Mouse (Mus musculus) left cerebral cortex, adult 2 months (tissue): Measurements from ENCODE around the gene Cul4a. TPM values are rescaled to one million over a fixed set of nuclear protein-coding genes. Genes with fewer than 3 reads are reported as not detected.

Source experiments
- DNase-seq, 2 experiments: peaks; one replicate each; pipeline ENCODE4 v3.0.0; 2021 to 2022; ENCODE audit warnings: low spot score in 2 of 2, mixed read lengths in 1 of 2; ENCODE audit errors: extremely low spot score in 1 of 2
- H3K27ac ChIP-seq: fragments of 200-600 bp; 2 replicates; pipeline ENCODE4 v1.8.1; 2022
- H3K4me3 ChIP-seq: fragments of 200-600 bp; 2 replicates; pipeline ENCODE4 v1.8.1; 2022
- CTCF ChIP-seq: fragments of 200-600 bp; IDR thresholded peaks from 2 replicates; pipeline ENCODE4 v1.8.1; 2022; ENCODE audit warnings: antibody characterized with exemption, mild to moderate bottlenecking, moderate library complexity
- intact Hi-C: fragments of 180-260 bp; cut with DNase I; formaldehyde crosslinking; loops from one replicate; pipeline ENCODE4 v1.15.1; 2025
- microRNA-seq, 2 experiments: library from miRNA; unstranded; fragments of <30 nt; microRNA quantifications; one replicate each; pipeline ENCODE4 v1.2.0; 2021
- total RNA-seq, 2 experiments: library from RNA; stranded (reverse); gene quantifications; 2 replicates each; pipeline ENCODE4 v1.2.3; 2021

Gene Cul4a
- total RNA-seq, 2 experiments from 2014 or later: 53.4 to 54.0 TPM

GRCm38 (mm10) chr8:13187638-13188037, 82.2 kb downstream of the Cul4a start:
- no peak for DNase-seq
- TF ChIP-seq CTCF: no peak
- Histone ChIP-seq H3K4me3 (no peak overlapping the region), H3K27ac (no peak overlapping the region)
- intact Hi-C loops: no loop called here

GRCm38 (mm10) chr8:13188052-13188555, 82.7 kb downstream of the Cul4a start:
- intact Hi-C loops: no loop called here
- DNase-seq: no peak
- Histone ChIP-seq H3K4me3 (no peak overlapping the region), H3K27ac (no peak overlapping the region)
- TF ChIP-seq CTCF: no peak

- intact Hi-C loops: no loop called here
- DNase-seq: no peak
- TF ChIP-seq CTCF: no peak
- Histone ChIP-seq H3K4me3 (no peak overlapping the region), H3K27ac (no peak overlapping the region)
Observed at GRCm38 (mm10) chr8:13188857-13189256, 83.4 kb downstream of the Cul4a start.

- DNase-seq: no peak
- no peak for TF ChIP-seq CTCF
- Histone ChIP-seq H3K27ac (no peak overlapping the region), H3K4me3 (no peak overlapping the region)
- intact Hi-C loops: no loop called here
Observed at GRCm38 (mm10) chr8:13190235-13190634, 84.8 kb downstream of the Cul4a start.

GRCm38 (mm10) chr8:13194818-13195217, 89.4 kb downstream of the Cul4a start:
- H3K27ac ChIP-seq: no peak overlapping the region
- TF ChIP-seq CTCF: no peak
- intact Hi-C loops: no loop called here
- no peak overlapping the region for H3K4me3 ChIP-seq
- DNase-seq: no peak

GRCm38 (mm10) chr8:13197493-13197892, 92.1 kb downstream of the Cul4a start:
- Histone ChIP-seq H3K27ac (no peak overlapping the region), H3K4me3 (no peak overlapping the region)
- DNase-seq: no peak
- no peak for TF ChIP-seq CTCF
- intact Hi-C loops: no loop called here

Small RNAs within 50 kb of the gene (microRNA-seq; reads per million reads assigned to microRNA genes)
- 14.1 to 30.8 reads per million in 2 experiments for gene Mir1968
- gene Mir7065: 0 reads per million in 2 experiments

Other genes with a start within 250 kb of the Cul4a start
- 100 to 1,000 TPM; 235 to 280 TPM for gene Mcf2l, start 231.8 kb upstream of the Cul4a start, total RNA-seq
- gene F7, start 79.6 kb upstream of the Cul4a start, total RNA-seq: under 1 TPM in 1 of 2 experiments, not detected in 1; 0.49 TPM
- under 1 TPM in 1 of 2 experiments, not detected in 1; 0.45 TPM for gene F10, start 68.3 kb upstream of the Cul4a start, total RNA-seq
- gene Proz, start 44.7 kb upstream of the Cul4a start, total RNA-seq: not detected
- 10 to 100 TPM; 27.8 to 30.7 TPM for gene Pcid2, start 162 bp upstream of the Cul4a start, total RNA-seq
- gene Lamp1, start 53.5 kb downstream of the Cul4a start, total RNA-seq: 100 to 1,000 TPM; 251 to 255 TPM
- gene Grtp1, start 95.0 kb downstream of the Cul4a start, total RNA-seq: 1 to 10 TPM; 3.1 to 5.0 TPM
- gene Adprhl1, start 148.5 kb downstream of the Cul4a start, total RNA-seq: 1 to 10 TPM; 1.4 to 1.7 TPM
- gene Dcun1d2, start 182.5 kb downstream of the Cul4a start, total RNA-seq: 10 to 100 TPM; 40.5 to 46.0 TPM
- 10 to 100 TPM; 47.3 to 51.9 TPM for gene Tmco3, start 182.6 kb downstream of the Cul4a start, total RNA-seq
- 10 to 100 TPM; 58.5 to 62.5 TPM for gene Tfdp1, start 233.1 kb downstream of the Cul4a start, total RNA-seq